Mouse (Mus musculus) midbrain, embryonic 11.5 days (tissue): ENCODE data around the gene Rbm4b. TPM values are rescaled to one million over a fixed set of nuclear protein-coding genes. Genes with fewer than 3 reads are reported as not detected.
A peak's percentile ranks its signal among the peaks of the same experiment; 100 is the strongest.

Experiments used
- ATAC-seq: fragments of 200-750 bp; cut with Nextera tagmentation; 2 replicates; pipeline ENCODE4 v1.8.0; 2017; ENCODE audit warnings: moderate TSS enrichment, moderate library complexity; ENCODE audit not compliant: low FRiP score
- DNase-seq: peaks from one replicate; pipeline ENCODE4 v3.0.0; 2015; ENCODE audit warnings: low spot score; ENCODE audit errors: missing footprints
- H3K27ac ChIP-seq: fragments of 300-500 bp; sonication (generic); 2 replicates; pipeline ENCODE4 v1.5.1; 2014; ENCODE audit warnings: low read depth, low read length
- H3K27me3 ChIP-seq: fragments of 300-500 bp; sonication (generic); 2 replicates; pipeline ENCODE4 v1.6.1; 2014; ENCODE audit warnings: mild to moderate bottlenecking, low read length, moderate library complexity, mixed read lengths; ENCODE audit not compliant: control insufficient read depth, insufficient read depth
- H3K36me3 ChIP-seq: fragments of 300-500 bp; sonication (generic); 2 replicates; pipeline ENCODE4 v1.6.1; 2014; ENCODE audit warnings: mild to moderate bottlenecking, low read length, moderate library complexity, mixed read lengths; ENCODE audit not compliant: control insufficient read depth, insufficient read depth
- H3K4me1 ChIP-seq: fragments of 300-500 bp; sonication (generic); 2 replicates; pipeline ENCODE4 v1.6.1; 2014; ENCODE audit warnings: low read length; ENCODE audit not compliant: control insufficient read depth, insufficient read depth
- H3K4me2 ChIP-seq: fragments of 300-500 bp; sonication (generic); 2 replicates; pipeline ENCODE4 v1.6.1; 2014; ENCODE audit warnings: mild to moderate bottlenecking, moderate library complexity
- H3K4me3 ChIP-seq: fragments of 300-500 bp; sonication (generic); 2 replicates; pipeline ENCODE4 v1.5.1; 2014; ENCODE audit warnings: low read depth, low read length
- H3K9ac ChIP-seq: fragments of 300-500 bp; sonication (generic); 2 replicates; pipeline ENCODE4 v1.6.1; 2014; ENCODE audit warnings: low read length
- H3K9me3 ChIP-seq: fragments of 300-500 bp; sonication (generic); 2 replicates; pipeline ENCODE4 v1.6.1; 2016; ENCODE audit warnings: low read length; ENCODE audit not compliant: control insufficient read depth
- WGBS: fragments of 180-500 bp; shearing (Covaris S2); extraction: QIAGEN DNeasy Blood & Tissue Kit; methylation state at CpG from one replicate; pipeline ENCODE4 v1.1.7; 2014; 5-methylcytosine and 5-hydroxymethylcytosine counted together
- polyA plus RNA-seq: library from polyadenylated mRNA; unstranded; fragments of >200 nt; fragmentation: Nextera tagmentation; extraction: Ambion mirVana; gene quantifications from 2 replicates; pipeline ENCODE4 v1.2.1, GENCODE M21; 2014

Gene Rbm4b
- polyA plus RNA-seq, 1 experiment from 2014 or later: 137 TPM

DNA sequence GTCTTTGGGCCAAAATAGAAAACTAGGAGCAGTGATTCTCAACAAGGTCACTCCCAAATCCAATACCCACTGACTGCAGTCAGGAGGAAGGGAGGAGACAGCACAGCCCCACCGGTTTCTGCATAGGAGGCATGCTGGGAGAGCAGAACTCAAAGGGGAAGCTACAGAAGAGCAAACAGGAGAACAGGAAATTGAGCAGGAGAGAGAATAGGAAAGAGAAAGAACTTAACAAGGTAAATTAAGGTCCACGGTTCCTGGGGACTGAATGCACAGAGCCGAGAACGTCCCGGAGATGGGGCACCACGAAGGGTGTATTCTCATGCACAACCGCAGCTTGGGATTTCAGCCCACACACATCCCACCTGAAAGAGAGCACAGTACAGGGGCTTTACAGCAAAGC is 28.9 kb downstream of the Rbm4b start:
- no peak for ATAC-seq
- H3K36me3 ChIP-seq: peaks cover 22% of the 10 kb centered on the region

DNA sequence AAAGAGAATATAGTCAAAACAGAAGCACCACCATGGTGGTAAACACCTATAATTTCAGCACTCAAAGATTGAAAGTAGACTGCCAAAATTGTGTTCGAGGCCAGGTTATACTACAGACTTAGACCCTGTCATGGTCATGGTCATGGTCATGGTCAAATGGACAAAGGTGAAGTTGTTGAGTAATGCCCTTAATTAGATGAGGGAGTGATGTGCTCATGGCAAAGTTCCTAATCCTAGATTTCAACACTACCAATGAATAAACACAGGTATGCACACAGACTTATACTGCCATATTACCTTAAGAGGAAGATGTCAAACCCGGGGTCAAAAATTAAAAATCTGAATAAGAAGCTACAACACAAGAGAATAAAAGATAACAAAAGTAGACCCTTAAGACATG is 30.0 kb downstream of the Rbm4b start:
- no peak overlapping the region for H3K4me2 ChIP-seq
- H3K9me3 ChIP-seq: no peaks in the 10 kb centered on the region
- H3K36me3 ChIP-seq: peaks cover 22% of the 10 kb centered on the region
- no peak overlapping the region for H3K27ac ChIP-seq
- no peak overlapping the region for H3K4me3 ChIP-seq
- ATAC-seq (no peak), DNase-seq (no peak)
- H3K4me1 ChIP-seq: peaks cover 6% of the 10 kb centered on the region
- WGBS: 95% methylated on average over 2 of the region's 2 CpGs
- H3K27me3 ChIP-seq: no peaks in the 10 kb centered on the region
- H3K9ac ChIP-seq: no peak overlapping the region

More for the DNA sequence above, 28.9 kb downstream of the Rbm4b start:
- H3K9me3 ChIP-seq: no peaks in the 10 kb centered on the region
- no peak overlapping the region for H3K4me3 ChIP-seq
- H3K4me1 ChIP-seq: peaks cover 3% of the 10 kb centered on the region
- no peak overlapping the region for H3K27ac ChIP-seq
- H3K9ac ChIP-seq: no peak overlapping the region
- DNase-seq: no peak
- H3K4me2 ChIP-seq: no peak overlapping the region
- H3K27me3 ChIP-seq: no peaks in the 10 kb centered on the region
- WGBS: 88% methylated on average over 7 of the region's 7 CpGs

DNA sequence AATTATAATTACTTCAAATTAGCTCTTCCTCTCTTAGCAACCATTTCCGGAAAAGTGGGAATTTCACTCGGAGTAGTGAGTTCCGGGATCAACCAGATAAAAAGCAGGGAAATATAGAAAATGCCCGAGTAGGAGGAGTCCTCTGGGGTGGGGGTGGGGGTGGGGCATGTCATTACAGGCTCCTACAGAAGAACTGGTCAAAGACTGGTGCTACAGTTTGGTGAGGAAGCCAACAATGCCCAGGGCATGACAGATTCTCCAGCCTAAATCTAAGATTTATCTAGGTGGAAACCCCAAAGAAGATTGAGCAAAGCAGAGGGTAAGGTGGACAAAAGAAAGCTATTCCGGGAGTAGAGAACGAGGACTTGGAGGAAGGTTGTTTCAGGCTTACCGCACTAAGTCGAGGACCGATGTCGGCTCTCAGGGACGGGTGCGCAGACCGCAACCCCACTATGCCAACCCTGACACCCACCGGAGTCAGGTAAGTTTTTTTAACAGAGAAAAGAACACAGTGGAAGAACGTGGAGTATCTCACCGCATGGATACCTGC is 37.1 kb downstream of the Rbm4b start:
- peak overlapping the region; percentile 76 for H3K4me3 ChIP-seq
- no peaks in the 10 kb centered on the region for H3K9me3 ChIP-seq
- H3K4me2 ChIP-seq: peak overlapping the region; percentile 73
- H3K9ac ChIP-seq: peak overlapping the region; percentile 80
- peaks cover 8% of the 10 kb centered on the region for H3K36me3 ChIP-seq
- peak overlapping the region; percentile 42; the same call in 1 of the 2 replicates for H3K27ac ChIP-seq
- H3K27me3 ChIP-seq: no peaks in the 10 kb centered on the region
- peaks cover 16% of the 10 kb centered on the region for H3K4me1 ChIP-seq
- WGBS: 2% methylated on average over 16 of the region's 16 CpGs
- ATAC-seq (peak; percentile 31; the same call in 1 of the 2 replicates), DNase-seq (peak; percentile 98)

DNA sequence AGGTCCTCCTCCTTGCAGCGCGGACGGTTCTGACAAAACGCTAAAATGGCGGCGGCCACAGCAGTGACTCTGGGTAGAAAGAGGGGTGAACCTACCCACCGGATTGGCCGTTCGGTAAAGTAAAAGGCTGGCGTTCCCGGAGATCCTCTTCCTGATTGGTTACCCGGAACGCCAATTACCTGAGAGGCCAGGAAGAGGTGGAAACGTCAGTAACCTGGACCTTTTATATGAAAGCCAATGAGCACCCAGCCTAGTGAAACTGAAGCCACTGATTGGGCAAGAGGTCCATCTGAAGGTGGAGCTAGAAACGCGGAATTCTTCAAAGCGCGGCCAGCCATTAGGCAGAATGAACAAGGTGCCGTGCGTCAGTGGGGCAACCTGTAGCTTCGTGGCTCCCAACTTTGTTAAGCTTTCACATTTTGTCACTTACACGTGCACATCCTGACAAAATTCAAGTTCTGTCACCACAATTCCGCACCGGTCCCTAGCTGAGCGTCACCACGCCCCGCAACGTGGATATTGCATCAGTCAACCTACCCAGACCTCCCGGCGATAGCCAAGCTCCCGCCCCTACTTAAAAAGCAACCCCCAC is 37.6 kb downstream of the Rbm4b start, which contains the start of gene Rbm4:
Gene Rbm4 (minus strand): TSS at position 71 of the 592 bp plus-strand sequence.
- ATAC-seq: peak; percentile 98

GRCm38 (mm10) chr19:4795929-4796328 is 39.6 kb downstream of the Rbm4b start:
- peaks cover 16% of the 10 kb centered on the region for H3K36me3 ChIP-seq
- no peak overlapping the region for H3K4me3 ChIP-seq
- no peak overlapping the region for H3K9ac ChIP-seq
- WGBS: 80% methylated on average over 1 of the region's 1 CpGs
- no peak overlapping the region for H3K4me2 ChIP-seq
- H3K27me3 ChIP-seq: no peaks in the 10 kb centered on the region
- H3K27ac ChIP-seq: no peak overlapping the region
- H3K4me1 ChIP-seq: peaks cover 12% of the 10 kb centered on the region
- no peak for ATAC-seq
- no peak for DNase-seq
- no peaks in the 10 kb centered on the region for H3K9me3 ChIP-seq

More for the DNA sequence above, 37.6 kb downstream of the Rbm4b start, which contains the start of gene Rbm4:
- Histone ChIP-seq H3K27ac (peak within 1 kb of the TSS; percentile 42; the same call in 1 of the 2 replicates), H3K36me3 (peaks cover 6% of the 10 kb centered on the region), H3K4me3 (peak within 1 kb of the TSS; percentile 76), H3K4me2 (peak within 1 kb of the TSS; percentile 73), H3K27me3 (no peaks in the 10 kb centered on the region), H3K9ac (peak within 1 kb of the TSS; percentile 80), H3K4me1 (peaks cover 16% of the 10 kb centered on the region), H3K9me3 (no peaks in the 10 kb centered on the region)
- peak; percentile 99 for DNase-seq
- under 1% methylated on average over 31 of the region's 31 CpGs for WGBS

- no peak overlapping the region for H3K4me3 ChIP-seq
- H3K27ac ChIP-seq: no peak overlapping the region
- no peak overlapping the region for H3K4me2 ChIP-seq
- H3K27me3 ChIP-seq: no peaks in the 10 kb centered on the region
- WGBS: 97% methylated on average over 2 of the region's 2 CpGs
- H3K36me3 ChIP-seq: peaks cover 20% of the 10 kb centered on the region
- H3K4me1 ChIP-seq: peaks cover 4% of the 10 kb centered on the region
- H3K9me3 ChIP-seq: no peaks in the 10 kb centered on the region
- DNase-seq: no peak
- H3K9ac ChIP-seq: no peak overlapping the region
- no peak for ATAC-seq
These were observed 41.5 kb downstream of the Rbm4b start for GRCm38 (mm10) chr19:4797846-4798245.

DNA sequence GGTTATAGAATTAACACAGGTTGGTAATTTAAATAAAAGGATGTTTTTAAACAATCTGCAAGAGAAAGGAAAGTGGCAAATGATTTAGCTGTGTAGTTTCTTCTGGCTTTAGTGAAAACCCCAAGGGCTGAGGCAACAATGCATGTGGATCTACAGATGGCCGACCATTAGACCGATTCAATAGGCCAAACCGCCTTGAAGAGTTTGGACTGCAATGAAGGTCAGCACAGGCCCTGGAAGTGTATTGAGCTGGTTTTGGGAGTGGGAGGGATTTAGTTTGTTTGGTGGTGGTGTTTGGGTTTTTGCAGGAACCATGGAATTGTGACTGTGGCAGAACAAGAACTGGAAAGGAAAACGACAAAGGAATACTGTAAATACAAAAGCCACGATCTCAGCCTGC is 42.8 kb downstream of the Rbm4b start:
- Histone ChIP-seq H3K4me3 (no peak overlapping the region), H3K4me1 (peaks cover 4% of the 10 kb centered on the region), H3K9me3 (no peaks in the 10 kb centered on the region), H3K4me2 (no peak overlapping the region), H3K27me3 (no peaks in the 10 kb centered on the region), H3K36me3 (peaks cover 29% of the 10 kb centered on the region), H3K9ac (no peak overlapping the region), H3K27ac (no peak overlapping the region)
- ATAC-seq: no peak
- no peak for DNase-seq
- 94% methylated on average over 5 of the region's 5 CpGs for WGBS

DNA sequence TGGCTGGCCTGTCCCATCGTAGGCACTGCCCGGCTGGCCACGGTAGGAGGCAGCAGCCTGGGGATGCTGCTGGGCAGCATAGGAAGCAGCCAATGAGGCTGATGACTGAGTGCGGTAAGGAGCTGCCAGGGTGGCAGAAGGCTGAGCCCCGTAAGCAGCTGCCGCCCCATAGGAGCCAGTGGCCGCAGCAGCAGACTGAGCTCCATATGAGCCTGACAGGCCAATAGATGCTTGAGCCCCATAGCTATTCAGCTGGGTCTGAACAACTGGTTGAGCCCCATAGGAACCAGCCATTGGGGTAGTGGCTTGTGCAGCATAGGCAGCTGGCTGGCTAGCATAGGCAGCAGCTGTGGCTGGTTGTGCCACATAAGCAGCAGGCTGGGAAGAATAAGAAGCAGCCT is 46.4 kb downstream of the Rbm4b start:
- Histone ChIP-seq H3K27ac (no peak overlapping the region), H3K4me3 (no peak overlapping the region), H3K9me3 (no peaks in the 10 kb centered on the region), H3K27me3 (no peaks in the 10 kb centered on the region), H3K36me3 (peaks cover 29% of the 10 kb centered on the region), H3K4me2 (no peak overlapping the region), H3K9ac (no peak overlapping the region), H3K4me1 (no peaks in the 10 kb centered on the region)
- WGBS: 93% methylated on average over 7 of the region's 7 CpGs
- ATAC-seq (no peak), DNase-seq (no peak)

DNA sequence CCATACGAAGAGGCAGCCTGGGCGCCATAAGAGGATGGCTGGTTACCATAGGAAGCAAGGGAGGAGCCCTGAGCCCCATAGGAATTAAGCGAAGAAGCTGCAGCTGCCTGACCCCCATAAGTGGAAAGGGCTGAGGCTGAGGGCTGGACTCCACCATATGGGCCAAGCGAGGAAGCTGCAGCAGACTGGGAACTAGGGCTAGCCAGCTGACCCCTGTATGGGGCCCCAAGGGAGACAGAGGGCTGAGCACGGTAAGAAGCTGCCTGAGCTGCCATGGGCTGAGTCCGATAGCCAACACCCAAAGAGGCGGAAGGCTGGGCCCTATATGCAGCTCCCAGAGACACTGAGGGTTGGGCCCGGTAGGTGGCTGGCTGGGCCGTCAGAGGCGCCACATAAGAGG is 47.0 kb downstream of the Rbm4b start:
- no peaks in the 10 kb centered on the region for H3K9me3 ChIP-seq
- H3K36me3 ChIP-seq: peaks cover 29% of the 10 kb centered on the region
- no peak for DNase-seq
- WGBS: 86% methylated on average over 10 of the region's 10 CpGs
- H3K4me1 ChIP-seq: peaks cover under 1% of the 10 kb centered on the region; the same call in 1 of the 2 replicates
- no peak for ATAC-seq
- no peak overlapping the region for H3K4me3 ChIP-seq
- no peak overlapping the region for H3K27ac ChIP-seq
- H3K4me2 ChIP-seq: no peak overlapping the region
- H3K9ac ChIP-seq: no peak overlapping the region
- no peaks in the 10 kb centered on the region for H3K27me3 ChIP-seq
